7 mouse cellular contexts compared by ENCODE assay signal in the genomic region with DNA sequence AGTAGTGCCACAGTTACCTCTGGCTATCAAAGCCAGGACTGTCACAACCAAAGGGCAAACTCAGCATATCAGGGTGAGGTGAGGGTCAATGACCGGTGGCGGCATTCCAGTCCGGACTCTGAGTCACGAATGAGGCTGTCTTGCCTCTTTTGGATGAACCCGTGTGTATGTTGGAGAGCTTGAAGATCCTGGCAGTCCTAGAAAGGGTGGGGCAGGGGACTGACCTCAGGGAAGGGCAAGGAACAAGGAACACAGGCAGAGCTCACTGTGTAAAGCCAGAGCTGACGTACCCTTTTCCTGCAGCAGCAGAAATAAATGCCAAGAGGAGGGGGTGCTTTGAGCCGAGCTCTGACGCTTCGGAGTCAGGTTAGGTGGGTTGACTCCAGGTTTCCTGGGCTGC. TPM values are rescaled to one million over a fixed set of nuclear protein-coding genes. Genes with fewer than 3 reads are reported as not detected.
A peak's percentile ranks its signal among the peaks of the same experiment; 100 is the strongest.
DNase-seq lines count a peak whose midpoint lies in the region.

No protein-coding gene starts in this region.

- peak; percentile 38 for DNase-seq in urinary bladder, postnatal 14 days (ENCODE audit: low spot score)
- DNase-seq in urinary bladder, adult 2 months (ENCODE audit: low spot score), result no peak
- peak; percentile 68 for DNase-seq in gastrocnemius, postnatal 25 days
- DNase-seq in large intestine, adult 2 months (ENCODE audit: low read depth, low spot score), result peak; percentile 39
- DNase-seq in yolk sac, embryonic 10.5 days (ENCODE audit: low spot score), result peak; percentile 34
- DNase-seq in ovary, postnatal 36 days (ENCODE audit: low spot score), result no peak
- DNase-seq in right cerebral cortex, adult 18-20 months, result no peak

- 34% methylated on average over 9 of the region's 9 CpGs for WGBS in large intestine, adult 2 months

RNA-seq across cellular contexts. Expression of gene Zfp326, which starts 40.4 kb away (rescaled TPM):
- polyA plus RNA-seq in urinary bladder, adult 2 months (2012; rRNA removed), result 23.0 and 24.4 TPM in 2 replicates
- total RNA-seq in gastrocnemius, postnatal 25 days (2021), result 1 to 10 TPM; 8.3 to 8.5 TPM
- 3.7 and 5.0 TPM in 2 replicates for polyA plus RNA-seq in large intestine, adult 2 months (2012; rRNA removed)

Comparison
In these comparisons a context has a peak if more than half of its experiments do, and no peak if none do; other contexts are left out.
1. DNase-seq: peak in urinary bladder, postnatal 14 days (single experiment), gastrocnemius, postnatal 25 days (single experiment), large intestine, adult 2 months (single experiment) and yolk sac, embryonic 10.5 days (single experiment); none in urinary bladder, adult 2 months (single experiment), ovary, postnatal 36 days (single experiment) and right cerebral cortex, adult 18-20 months (single experiment).